Mouse (Mus musculus): ENCODE results near the gene Aunip.
"Not testable (repeated sequence)": the region's sequence is repeated elsewhere in the genome, so short reads cannot be mapped to it uniquely, and the experiment has no call there.

DNA sequence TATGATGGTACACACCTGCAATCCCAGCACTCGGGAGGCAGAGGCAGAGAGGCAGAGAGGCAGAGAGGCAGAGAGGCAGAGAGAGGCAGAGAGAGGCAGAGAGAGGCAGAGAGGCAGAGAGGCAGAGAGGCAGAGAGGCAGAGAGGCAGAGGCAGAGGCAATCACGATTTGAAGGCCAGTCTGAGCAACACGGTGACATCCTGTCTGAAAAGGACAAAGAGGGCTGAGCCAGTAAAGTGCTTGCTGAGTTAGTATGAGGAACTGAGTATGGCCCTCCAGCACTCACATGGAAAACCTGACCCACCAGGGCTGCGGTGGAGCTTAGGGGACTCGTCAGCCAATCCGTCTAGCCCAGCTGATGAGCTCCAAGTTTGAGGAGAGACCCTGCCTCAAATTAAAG, 11.8 kb upstream of the Aunip start:
- not testable (repeated sequence) for TF ChIP-seq CTCF (IDR thresholded peaks at IDR 0.05; ENCODE audit: low read depth, low read length); POLR2AphosphoS5 (IDR thresholded peaks at IDR 0.05; ENCODE audit: insufficient replicate concordance, low read depth, low read length)

Data from G1E (cell line).